In the genomic region with DNA sequence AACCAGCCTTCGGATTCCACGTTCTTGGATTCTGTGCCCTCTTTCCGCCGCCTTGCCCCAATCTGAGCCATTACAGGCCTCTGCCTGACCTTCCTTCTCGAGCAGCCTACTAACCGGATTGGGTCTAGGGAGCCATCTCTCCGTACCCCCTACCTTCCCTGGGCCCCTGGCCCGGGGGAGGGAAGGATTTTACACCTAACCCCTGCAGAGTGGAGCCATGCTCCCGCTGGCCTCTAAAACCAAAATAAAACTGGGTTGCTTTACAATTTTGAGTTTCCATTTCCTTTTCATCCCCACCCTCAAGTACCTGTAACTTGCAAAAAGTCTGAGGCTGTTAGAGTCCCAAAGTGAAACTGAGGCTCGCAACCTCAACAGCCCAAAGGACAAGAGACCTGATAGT, we compare ENCODE assay signal across 8 mouse cellular contexts. TPM values are rescaled to one million over a fixed set of nuclear protein-coding genes. Genes with fewer than 3 reads are reported as not detected.
DNase-seq lines count a peak whose midpoint lies in the region; ATAC-seq and TF ChIP-seq lines count a peak whose summit lies in the region.

No protein-coding gene starts in this region.

- peak overlapping the region; percentile 86 for H3K4me2 ChIP-seq in liver, embryonic 12.5 days

- TF ChIP-seq CTCF in testis, adult 2 months (IDR thresholded peaks at IDR 0.05; ENCODE audit: control insufficient read depth, insufficient read depth, insufficient replicate concordance, low read depth, low read length) = no peak

- TF ChIP-seq POLR2A in testis, adult 2 months (IDR thresholded peaks at IDR 0.05; ENCODE audit: control insufficient read depth, low read depth, low read length) = no peak

- peak overlapping the region; percentile 84 for H3K4me3 ChIP-seq in testis, adult 2 months (ENCODE audit: control insufficient read depth, low read depth, low read length)
- H3K4me3 ChIP-seq in liver, embryonic 12.5 days = peak overlapping the region; percentile 94

- no peaks in the 10 kb centered on the region for H3K36me3 ChIP-seq in testis, adult 2 months (ENCODE audit: control insufficient read depth, insufficient read depth, low read length)
- H3K36me3 ChIP-seq in liver, embryonic 12.5 days = peaks cover 15% of the 10 kb centered on the region; the same call in 1 of the 2 replicates

- peaks cover 19% of the 10 kb centered on the region for H3K4me1 ChIP-seq in testis, adult 2 months (ENCODE audit: control insufficient read depth, insufficient read depth, low read length)
- H3K4me1 ChIP-seq in liver, embryonic 12.5 days = peaks cover 82% of the 10 kb centered on the region

- H3K27ac ChIP-seq in testis, adult 2 months (ENCODE audit: control insufficient read depth, insufficient read depth, low read depth, low read length) = peak overlapping the region; percentile 12
- peak overlapping the region; percentile 96 for H3K27ac ChIP-seq in liver, embryonic 12.5 days

- H3K9me3 ChIP-seq in liver, embryonic 12.5 days (replicated peaks) = 0 out of 2 replicates have a peak, but pooled peaks cover 4% of the 10 kb centered on the region

- peak; percentile 7 for DNase-seq in CD4-positive, CD25-positive, alpha-beta regulatory T cell, adult 2 months (ENCODE audit: low read depth, low spot score)
- no peak for DNase-seq in testis, postnatal 14 days (ENCODE audit: low spot score)
- DNase-seq in adrenal gland, postnatal 36 days = no peak
- no peak for DNase-seq in adrenal gland, adult 18-20 months (ENCODE audit: low spot score in 2 of 2)
- no peak for DNase-seq in gastrocnemius, adult 18-20 months (ENCODE audit: low spot score)

- ATAC-seq in CD4-positive, CD25-positive, alpha-beta regulatory T cell, adult 4 months = no peak
- ATAC-seq in liver, embryonic 12.5 days = no peak

- no peaks in the 10 kb centered on the region for H3K27me3 ChIP-seq in testis, adult 2 months (ENCODE audit: control insufficient read depth, insufficient read depth, low read length)
- H3K27me3 ChIP-seq in liver, embryonic 12.5 days (replicated peaks) = no peaks in the 10 kb centered on the region

- 9% methylated on average over 10 of the region's 10 CpGs for WGBS in liver, embryonic 12.5 days (ENCODE audit: insufficient replicate concordance)

- H3K9ac ChIP-seq in liver, embryonic 12.5 days = peak overlapping the region; percentile 98

RNA-seq across cellular contexts. Expression of a gene that starts 1.2 kb away (rescaled TPM):
- not detected for polyA plus RNA-seq in CD4-positive, CD25-positive, alpha-beta regulatory T cell, adult 4 months (2017; shearing (Covaris generic))
- 11.4 and 17.4 TPM in 2 replicates for polyA plus RNA-seq in testis, adult 2 months (2012; rRNA removed)
- polyA plus RNA-seq in liver, embryonic 12.5 days (2016; fragmentation: Nextera tagmentation; extraction: Ambion mirVana) = 286 and 295 TPM in 2 replicates
- total RNA-seq in adrenal gland, postnatal 36 days (2021) = 10 to 100 TPM in 1 of 2 experiments, 1 to 10 TPM in 1; 6.0 to 56.0 TPM
- total RNA-seq in adrenal gland, adult 18-20 months (2021) = 10 to 100 TPM; 15.2 to 24.0 TPM
- total RNA-seq in gastrocnemius, adult 18-20 months (2021) = 10 to 100 TPM; 11.9 to 18.0 TPM
